Mouse (Mus musculus) embryonic facial prominence, embryonic 14.5 days (tissue): Measurements from ENCODE around the gene Micu2. TPM values are rescaled to one million over a fixed set of nuclear protein-coding genes. Genes with fewer than 3 reads are reported as not detected.
A peak's percentile ranks its signal among the peaks of the same experiment; 100 is the strongest.

ENCODE experiments used
- ATAC-seq: fragments of 200-750 bp; cut with Nextera tagmentation; 2 replicates; pipeline ENCODE4 v1.8.0; 2017; ENCODE audit warnings: low read depth, moderate number of reproducible peaks, moderate TSS enrichment
- DNase-seq: peaks from one replicate; pipeline ENCODE4 v3.0.0-alpha.2; 2015; ENCODE audit warnings: low spot score
- H3K27ac ChIP-seq: fragments of 300-500 bp; sonication (generic); replicated peaks from 2 replicates; pipeline ENCODE4 v1.5.1; 2014; ENCODE audit warnings: low read depth, mild to moderate bottlenecking, low read length, moderate library complexity
- H3K27me3 ChIP-seq: fragments of 300-500 bp; sonication (generic); replicated peaks from 2 replicates; pipeline ENCODE4 v1.6.1; 2014; ENCODE audit warnings: low read length; ENCODE audit not compliant: control insufficient read depth, insufficient read depth
- H3K36me3 ChIP-seq: fragments of 300-500 bp; sonication (generic); 2 replicates; pipeline ENCODE4 v1.6.1; 2014; ENCODE audit warnings: low read length, mixed read lengths; ENCODE audit not compliant: control insufficient read depth, insufficient read depth
- H3K4me1 ChIP-seq: fragments of 300-500 bp; sonication (generic); 2 replicates; pipeline ENCODE4 v1.6.1; 2014; ENCODE audit warnings: antibody characterized with exemption, low read length; ENCODE audit not compliant: control insufficient read depth, insufficient read depth
- H3K4me2 ChIP-seq: fragments of 300-500 bp; sonication (generic); 2 replicates; pipeline ENCODE4 v1.6.1; 2014; ENCODE audit warnings: low read depth, mild to moderate bottlenecking, low read length, moderate library complexity, mixed read lengths
- H3K4me3 ChIP-seq: fragments of 300-500 bp; sonication (generic); 2 replicates; pipeline ENCODE4 v1.5.1; 2014; ENCODE audit warnings: low read depth, mild to moderate bottlenecking, low read length
- H3K9ac ChIP-seq: fragments of 300-500 bp; sonication (generic); 2 replicates; pipeline ENCODE4 v1.6.1; 2014; ENCODE audit warnings: low read depth, mild to moderate bottlenecking, low read length, moderate library complexity, mixed read lengths
- H3K9me3 ChIP-seq: fragments of 300-500 bp; sonication (generic); 2 replicates; pipeline ENCODE4 v1.6.1; 2016; ENCODE audit warnings: low read length; ENCODE audit not compliant: control insufficient read depth
- WGBS: fragments of 180-500 bp; shearing (Covaris S2); extraction: QIAGEN DNeasy Blood & Tissue Kit; methylation state at CpG from one replicate; pipeline ENCODE4 v1.1.7; 2014; 5-methylcytosine and 5-hydroxymethylcytosine counted together
- polyA plus RNA-seq: library from polyadenylated mRNA; unstranded; fragments of >200 nt; fragmentation: Nextera tagmentation; extraction: Ambion mirVana; gene quantifications from 2 replicates; pipeline ENCODE4 v1.2.1, GENCODE M21; 2014

The Micu2 gene
- polyA plus RNA-seq, 1 experiment from 2014 or later, result 63.1 TPM

DNA sequence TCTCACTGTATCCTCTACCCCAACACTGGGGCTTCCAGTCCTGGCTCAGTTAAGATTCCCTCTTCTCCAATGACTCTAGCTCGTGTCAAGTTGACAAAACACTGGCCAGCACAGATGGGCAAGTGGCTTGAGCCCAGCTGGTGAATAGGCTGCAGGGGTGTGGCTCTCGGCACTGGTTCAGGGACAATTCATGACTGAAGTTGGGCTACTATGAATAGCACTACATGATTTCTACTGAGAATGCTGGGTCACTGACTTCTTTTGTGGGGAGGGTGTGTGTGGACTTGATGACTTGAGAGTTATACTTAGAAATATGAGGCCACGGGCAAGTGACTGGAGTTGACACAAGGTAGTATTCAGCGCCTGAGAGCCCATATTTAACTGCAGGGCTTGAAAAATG lies 53.2 kb downstream of the Micu2 start:
- H3K4me3 ChIP-seq, result no peak overlapping the region
- no peaks in the 10 kb centered on the region for H3K27me3 ChIP-seq
- ATAC-seq (no peak), DNase-seq (peak; percentile 10)
- H3K36me3 ChIP-seq, result peaks cover 47% of the 10 kb centered on the region
- H3K4me2 ChIP-seq, result no peak overlapping the region
- no peak overlapping the region for H3K9ac ChIP-seq
- no peaks in the 10 kb centered on the region for H3K4me1 ChIP-seq
- H3K27ac ChIP-seq, result no peak overlapping the region
- WGBS, result 92% methylated on average over 4 of the region's 4 CpGs
- H3K9me3 ChIP-seq, result no peaks in the 10 kb centered on the region

DNA sequence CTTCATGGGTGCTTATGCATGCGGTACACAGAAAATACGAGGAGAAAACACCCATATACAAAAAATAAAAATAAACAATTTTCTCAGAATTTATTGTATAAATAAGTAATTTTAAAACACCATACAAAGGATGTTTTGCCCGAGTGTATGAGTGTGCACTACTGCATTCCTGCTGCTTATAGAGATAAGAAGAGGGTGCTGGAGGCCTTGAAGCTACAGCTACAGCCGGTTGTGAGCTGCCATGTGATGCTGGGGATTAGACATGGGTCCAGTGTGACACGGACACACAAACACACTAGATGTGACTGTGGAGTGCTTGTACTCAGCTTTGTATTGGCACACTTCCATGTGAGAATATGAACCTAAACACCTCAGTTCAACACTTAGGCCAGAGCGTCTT lies 61.8 kb downstream of the Micu2 start:
- Histone ChIP-seq H3K4me2 (no peak overlapping the region), H3K9ac (no peak overlapping the region), H3K27ac (no peak overlapping the region), H3K4me3 (no peak overlapping the region), H3K4me1 (no peaks in the 10 kb centered on the region), H3K27me3 (no peaks in the 10 kb centered on the region), H3K9me3 (no peaks in the 10 kb centered on the region), H3K36me3 (peaks cover 15% of the 10 kb centered on the region)
- 86% methylated on average over 6 of the region's 6 CpGs for WGBS
- DNase-seq (no peak), ATAC-seq (no peak)

DNA sequence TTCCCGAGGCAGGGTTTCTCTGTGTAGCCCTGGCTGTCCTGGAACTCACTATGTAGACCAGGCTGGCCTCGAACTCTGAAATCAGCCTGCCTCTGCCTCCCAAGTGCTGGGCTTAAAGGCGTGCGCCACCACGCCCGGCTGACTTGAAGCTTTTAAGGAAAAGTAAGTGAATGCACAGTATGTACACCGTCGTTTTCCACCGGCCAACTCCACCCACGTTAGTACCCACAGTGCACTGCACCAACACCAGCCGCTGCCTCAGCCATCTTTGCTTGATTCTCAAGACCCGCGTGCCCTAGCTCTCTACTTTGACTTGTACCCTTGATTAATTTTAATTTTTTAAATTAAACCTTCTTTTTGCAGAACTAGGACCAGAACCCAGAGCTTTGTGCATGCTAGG lies 64.4 kb downstream of the Micu2 start:
- no peak for ATAC-seq
- no peaks in the 10 kb centered on the region for H3K27me3 ChIP-seq
- H3K4me3 ChIP-seq, result no peak overlapping the region
- 95% methylated on average over 13 of the region's 13 CpGs for WGBS
- H3K4me2 ChIP-seq, result no peak overlapping the region
- peaks cover 19% of the 10 kb centered on the region for H3K36me3 ChIP-seq
- no peaks in the 10 kb centered on the region for H3K4me1 ChIP-seq
- no peak for DNase-seq
- H3K9me3 ChIP-seq, result no peaks in the 10 kb centered on the region
- H3K9ac ChIP-seq, result no peak overlapping the region
- no peak overlapping the region for H3K27ac ChIP-seq

DNA sequence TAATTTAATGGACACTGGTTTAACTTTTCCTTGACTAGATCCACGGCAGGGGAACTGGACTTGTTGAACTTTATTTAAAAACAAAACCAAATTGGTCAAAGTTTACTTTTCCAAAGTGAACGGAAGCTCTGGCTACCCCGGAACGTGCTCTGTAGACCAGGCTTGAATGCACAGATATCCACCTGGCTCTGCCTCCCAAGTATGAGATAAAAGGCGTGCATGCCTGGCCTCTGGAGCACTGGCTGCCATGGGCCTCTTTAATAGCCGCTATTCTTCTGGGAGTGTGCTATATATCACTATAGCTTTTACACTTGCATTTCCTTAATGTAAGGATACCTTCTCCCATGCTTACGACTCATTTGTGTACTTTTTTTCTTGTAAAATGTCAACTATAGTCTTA lies 65.5 kb downstream of the Micu2 start:
- H3K4me3 ChIP-seq, result no peak overlapping the region
- ATAC-seq, result no peak
- 88% methylated on average over 7 of the region's 7 CpGs for WGBS

DNA sequence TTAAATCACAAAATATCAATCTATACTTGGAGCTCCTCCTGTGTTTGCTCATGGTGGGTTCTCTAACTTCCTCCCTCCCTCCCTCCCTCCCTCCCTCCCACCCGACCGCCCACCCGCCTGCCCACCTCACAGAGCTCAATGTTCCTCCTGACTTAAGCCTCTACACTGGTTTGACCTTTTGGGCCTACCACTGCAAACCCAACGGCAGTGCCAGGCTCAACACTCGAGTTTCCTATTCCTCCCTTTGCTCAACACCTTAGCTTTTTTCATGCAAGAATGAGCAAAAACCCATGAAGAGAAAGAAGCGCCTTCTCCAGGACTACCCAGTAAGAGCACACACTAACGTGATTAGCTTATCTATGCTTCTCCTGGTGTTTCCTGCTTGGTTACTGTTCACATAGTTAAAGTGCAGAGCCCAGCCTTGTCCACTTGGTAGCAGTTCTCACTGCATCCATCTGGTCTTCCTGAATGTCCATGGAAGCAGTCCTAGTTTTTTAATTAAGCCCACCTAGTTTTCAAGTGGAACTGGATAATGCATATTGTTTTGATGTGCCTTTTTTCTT lies 66.1 kb downstream of the Micu2 start:
- Histone ChIP-seq H3K9me3 (no peaks in the 10 kb centered on the region), H3K4me3 (no peak overlapping the region), H3K9ac (no peak overlapping the region), H3K27me3 (no peaks in the 10 kb centered on the region), H3K4me2 (no peak overlapping the region), H3K4me1 (no peaks in the 10 kb centered on the region), H3K27ac (no peak overlapping the region), H3K36me3 (peaks cover 24% of the 10 kb centered on the region)
- DNase-seq, result no peak
- WGBS, result 67% methylated on average over 7 of the region's 7 CpGs
- ATAC-seq, result no peak

More for the DNA sequence above, 65.5 kb downstream of the Micu2 start:
- Histone ChIP-seq H3K36me3 (peaks cover 24% of the 10 kb centered on the region), H3K27me3 (no peaks in the 10 kb centered on the region), H3K27ac (no peak overlapping the region), H3K9ac (no peak overlapping the region), H3K9me3 (no peaks in the 10 kb centered on the region), H3K4me1 (no peaks in the 10 kb centered on the region), H3K4me2 (no peak overlapping the region)
- no peak for DNase-seq

DNA sequence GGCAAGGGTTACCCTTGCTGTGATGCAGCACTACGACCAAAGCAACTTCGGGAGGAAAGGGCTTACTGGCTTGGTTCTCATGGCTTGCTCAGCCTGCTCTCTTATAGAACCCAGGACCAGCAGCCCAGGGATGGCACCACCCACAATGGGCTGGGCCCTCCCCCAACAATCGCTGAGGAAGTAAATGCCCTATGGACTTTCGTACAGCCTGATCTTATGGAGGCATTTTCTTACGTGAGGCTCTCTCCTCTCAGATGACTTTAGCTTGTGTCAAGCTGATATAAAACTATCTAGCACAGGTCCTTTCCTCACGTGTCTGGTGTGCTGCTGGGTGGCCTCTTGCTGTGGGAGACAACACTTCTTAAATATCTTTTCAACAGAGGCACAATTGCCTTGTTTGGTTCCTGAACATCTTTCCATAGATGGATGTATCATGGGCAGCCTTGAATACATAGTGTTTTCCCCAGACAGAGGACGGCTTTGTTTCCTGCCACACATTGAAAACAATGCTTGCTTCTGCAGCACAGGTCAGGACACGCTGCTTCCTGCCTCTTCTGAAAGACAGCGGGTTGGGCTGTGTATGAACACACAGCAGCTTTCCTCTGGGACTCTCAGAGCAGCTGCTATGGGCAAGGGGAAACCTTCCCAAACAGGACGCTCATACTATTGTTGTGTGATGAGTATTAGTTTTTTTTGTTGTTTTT lies 77.5 kb downstream of the Micu2 start:
- no peak overlapping the region for H3K4me3 ChIP-seq
- peak; percentile 88 for ATAC-seq
- no peak overlapping the region for H3K4me2 ChIP-seq
- no peaks in the 10 kb centered on the region for H3K9me3 ChIP-seq
- H3K4me1 ChIP-seq, result peaks cover 9% of the 10 kb centered on the region; the same call in 1 of the 2 replicates
- H3K27ac ChIP-seq, result peak overlapping the region; percentile 76
- peak; percentile 88 for DNase-seq
- H3K36me3 ChIP-seq, result peaks cover 52% of the 10 kb centered on the region
- no peaks in the 10 kb centered on the region for H3K27me3 ChIP-seq
- no peak overlapping the region for H3K9ac ChIP-seq
- 22% methylated on average over 10 of the region's 10 CpGs for WGBS

DNA sequence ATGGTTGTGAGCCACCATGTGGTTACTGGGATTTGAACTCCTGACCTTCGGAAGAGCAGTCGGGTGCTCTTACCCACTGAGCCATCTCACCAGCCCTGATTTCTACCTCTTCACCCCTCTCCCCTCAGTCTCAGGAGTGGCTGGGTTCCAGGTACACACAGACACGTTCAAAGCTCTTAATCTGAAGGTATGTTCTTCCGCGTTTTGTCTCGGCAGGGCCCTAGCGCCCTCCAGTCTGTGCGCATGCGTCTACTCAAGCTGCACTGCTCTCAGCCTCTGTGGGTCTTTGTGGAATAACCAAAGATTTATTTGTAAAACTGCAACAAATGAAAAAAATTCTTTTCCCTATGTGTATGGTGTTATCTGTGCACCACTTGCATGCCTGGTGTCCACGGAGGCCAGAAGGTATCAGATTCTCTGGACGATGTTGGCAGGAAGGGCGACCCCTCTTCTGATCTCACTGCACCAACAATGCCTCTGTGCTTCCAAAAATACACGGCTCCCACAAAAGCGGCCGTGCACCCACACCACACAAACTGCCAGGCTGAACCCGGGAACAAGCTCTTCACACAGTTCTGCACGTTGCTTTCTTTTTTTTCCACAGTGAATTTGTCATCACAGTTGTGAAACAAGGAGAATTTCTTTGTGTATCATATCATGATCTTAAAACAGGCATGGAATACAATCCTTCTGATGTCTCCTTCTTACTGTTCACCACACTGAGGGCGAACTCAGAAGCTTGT lies 78.3 kb downstream of the Micu2 start:
- H3K36me3 ChIP-seq, result peaks cover 57% of the 10 kb centered on the region
- ATAC-seq (0 out of 2 replicates have a peak, but pooled peaks have one; percentile 17), DNase-seq (no peak)
- peak overlapping the region; percentile 76 for H3K27ac ChIP-seq
- H3K4me2 ChIP-seq, result no peak overlapping the region
- no peaks in the 10 kb centered on the region for H3K9me3 ChIP-seq
- no peaks in the 10 kb centered on the region for H3K27me3 ChIP-seq
- peaks cover 9% of the 10 kb centered on the region; the same call in 1 of the 2 replicates for H3K4me1 ChIP-seq
- 75% methylated on average over 18 of the region's 18 CpGs for WGBS
- no peak overlapping the region for H3K9ac ChIP-seq
- no peak overlapping the region for H3K4me3 ChIP-seq

DNA sequence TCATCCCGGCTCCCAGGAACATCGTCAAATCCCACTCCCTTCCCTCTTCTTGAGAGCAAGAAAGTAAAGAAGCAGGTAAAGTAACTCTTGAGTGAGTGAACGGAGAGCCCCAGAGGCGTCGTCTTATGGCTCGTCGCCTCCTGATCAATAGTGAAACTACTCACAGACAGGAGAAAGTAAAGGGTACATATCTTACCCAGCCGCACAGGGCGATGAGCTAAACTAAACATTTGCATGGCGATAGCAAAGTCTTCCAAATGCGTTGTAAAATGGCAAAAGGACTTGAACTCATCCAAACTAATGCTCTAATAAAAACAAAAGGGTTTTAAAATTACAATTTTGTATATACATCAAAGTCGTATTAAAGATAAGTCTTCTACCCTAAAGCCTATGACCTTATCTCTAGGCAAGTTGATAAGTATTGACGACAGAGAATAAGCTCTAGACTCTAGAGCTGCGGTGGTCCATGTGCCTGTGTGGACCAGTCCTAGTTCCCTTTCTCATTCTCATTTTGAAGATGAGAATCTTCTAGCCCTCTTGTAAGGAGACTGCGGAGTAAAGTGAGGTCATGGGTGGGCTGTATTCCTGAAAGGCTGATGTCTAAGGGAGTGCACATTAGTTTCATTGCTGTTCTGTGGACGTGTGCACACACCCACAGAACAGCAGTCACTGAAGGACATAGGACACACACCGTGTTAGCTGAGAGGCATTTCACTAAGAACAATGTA lies 79.8 kb downstream of the Micu2 start:
- H3K4me3 ChIP-seq, result no peak overlapping the region
- no peak overlapping the region for H3K4me2 ChIP-seq
- H3K27ac ChIP-seq, result no peak overlapping the region
- 93% methylated on average over 17 of the region's 17 CpGs for WGBS
- H3K9ac ChIP-seq, result no peak overlapping the region
- DNase-seq (no peak), ATAC-seq (no peak)
- H3K4me1 ChIP-seq, result peaks cover 9% of the 10 kb centered on the region; the same call in 1 of the 2 replicates
- H3K9me3 ChIP-seq, result no peaks in the 10 kb centered on the region
- H3K27me3 ChIP-seq, result no peaks in the 10 kb centered on the region
- H3K36me3 ChIP-seq, result peaks cover 51% of the 10 kb centered on the region
